ENCODE assay signal across 1 mouse cellular context in the genomic region with DNA sequence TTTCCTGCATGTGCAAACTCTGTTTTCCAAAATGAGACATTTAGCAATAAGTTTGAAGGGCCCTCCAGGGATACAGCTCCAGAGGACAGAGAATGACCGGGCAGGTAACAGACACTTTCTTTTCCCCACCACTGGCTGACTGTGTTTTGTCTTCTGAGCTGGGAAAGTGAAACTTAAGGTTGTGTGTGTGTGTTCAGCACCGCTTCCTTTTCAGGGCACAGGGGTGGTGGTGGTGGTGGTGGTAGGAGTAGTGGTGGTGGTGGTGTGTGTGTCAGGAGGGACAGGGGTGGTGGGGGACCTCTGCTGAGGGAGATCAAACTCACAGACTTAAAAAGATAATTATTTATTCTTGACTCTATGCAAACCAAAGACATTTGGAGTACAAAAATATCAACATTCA.
TF ChIP-seq lines count a peak whose summit lies in the region.

No protein-coding gene starts in this region.

TF ChIP-seq in CH12.LX, 34 proteins besides CTCF, POLR2A, EP300 and RAD21 (continued from another document):
- TF ChIP-seq RCOR1 (conservative IDR thresholded peaks at IDR 0.05; ENCODE audit: low read depth, low read length), result no peak
- TF ChIP-seq ETS1 (conservative IDR thresholded peaks at IDR 0.05; ENCODE audit: low read depth, low read length), result no peak
- no peak for TF ChIP-seq MXI1 (IDR thresholded peaks at IDR 0.05; ENCODE audit: low read depth, low read length)
- TF ChIP-seq MAX (IDR thresholded peaks at IDR 0.05; ENCODE audit: low read length), result no peak
- TF ChIP-seq E2F4 (IDR thresholded peaks at IDR 0.05; ENCODE audit: insufficient replicate concordance, low read depth, low read length), result no peak
